Mouse (Mus musculus): ENCODE measurements around the gene Kif26b. TPM values are rescaled to one million over a fixed set of nuclear protein-coding genes. Genes with fewer than 3 reads are reported as not detected.

Kif26b gene
- polyA plus RNA-seq, 1 experiment: not detected

- WGBS: 78% methylated on average over 3 of the region's 3 CpGs
- H3K4me1 ChIP-seq (ENCODE audit: control insufficient read depth, insufficient read depth, low read length): no peaks in the 10 kb centered on the region
- TF ChIP-seq POLR2A (IDR thresholded peaks at IDR 0.05; ENCODE audit: borderline replicate concordance, control insufficient read depth, low read depth, low read length) (no peak), CTCF (IDR thresholded peaks at IDR 0.05; ENCODE audit: control insufficient read depth, insufficient read depth, low read length) (no peak)
- no peak overlapping the region for H3K4me3 ChIP-seq (replicated peaks; ENCODE audit: control insufficient read depth, low read depth, low read length)
- H3K27ac ChIP-seq (ENCODE audit: control insufficient read depth, insufficient read depth, low read depth, low read length, poor library complexity): no peak overlapping the region
These were observed 365.1 kb downstream of the Kif26b start for GRCm38 (mm10) chr1:178894081-178894401.

- Histone ChIP-seq H3K27ac (ENCODE audit: control insufficient read depth, insufficient read depth, low read depth, low read length, poor library complexity) (no peak overlapping the region), H3K4me3 (replicated peaks; ENCODE audit: control insufficient read depth, low read depth, low read length) (no peak overlapping the region), H3K4me1 (ENCODE audit: control insufficient read depth, insufficient read depth, low read length) (no peaks in the 10 kb centered on the region)
- TF ChIP-seq CTCF (IDR thresholded peaks at IDR 0.05; ENCODE audit: control insufficient read depth, insufficient read depth, low read length): no peak
- TF ChIP-seq POLR2A (IDR thresholded peaks at IDR 0.05; ENCODE audit: borderline replicate concordance, control insufficient read depth, low read depth, low read length): no peak
- 92% methylated on average over 4 of the region's 4 CpGs for WGBS
These were observed 366.7 kb downstream of the Kif26b start for GRCm38 (mm10) chr1:178895674-178896073.

- H3K4me1 ChIP-seq (ENCODE audit: control insufficient read depth, insufficient read depth, low read length): no peaks in the 10 kb centered on the region
- no peak overlapping the region for H3K4me3 ChIP-seq (replicated peaks; ENCODE audit: control insufficient read depth, low read depth, low read length)
- H3K27ac ChIP-seq (ENCODE audit: control insufficient read depth, insufficient read depth, low read depth, low read length, poor library complexity): no peak overlapping the region
- no peak for TF ChIP-seq CTCF (IDR thresholded peaks at IDR 0.05; ENCODE audit: control insufficient read depth, insufficient read depth, low read length)
- no peak for TF ChIP-seq POLR2A (IDR thresholded peaks at IDR 0.05; ENCODE audit: borderline replicate concordance, control insufficient read depth, low read depth, low read length)
- WGBS: 41% methylated on average over 14 of the region's 14 CpGs
These were observed 382.0 kb downstream of the Kif26b start for GRCm38 (mm10) chr1:178910951-178911350.

- 38% methylated on average over 6 of the region's 6 CpGs for WGBS
- Histone ChIP-seq H3K4me1 (ENCODE audit: control insufficient read depth, insufficient read depth, low read length) (no peaks in the 10 kb centered on the region), H3K4me3 (replicated peaks; ENCODE audit: control insufficient read depth, low read depth, low read length) (no peak overlapping the region), H3K27ac (ENCODE audit: control insufficient read depth, insufficient read depth, low read depth, low read length, poor library complexity) (no peak overlapping the region)
- no peak for TF ChIP-seq POLR2A (IDR thresholded peaks at IDR 0.05; ENCODE audit: borderline replicate concordance, control insufficient read depth, low read depth, low read length)
- no peak for TF ChIP-seq CTCF (IDR thresholded peaks at IDR 0.05; ENCODE audit: control insufficient read depth, insufficient read depth, low read length)
These were observed 384.2 kb downstream of the Kif26b start for GRCm38 (mm10) chr1:178912936-178913716.

GRCm38 (mm10) chr1:178915056-178915455 is 386.1 kb downstream of the Kif26b start:
- Histone ChIP-seq H3K27ac (ENCODE audit: control insufficient read depth, insufficient read depth, low read depth, low read length, poor library complexity) (no peak overlapping the region), H3K4me1 (ENCODE audit: control insufficient read depth, insufficient read depth, low read length) (no peaks in the 10 kb centered on the region), H3K4me3 (replicated peaks; ENCODE audit: control insufficient read depth, low read depth, low read length) (no peak overlapping the region)
- 86% methylated on average over 12 of the region's 12 CpGs for WGBS
- no peak for TF ChIP-seq CTCF (IDR thresholded peaks at IDR 0.05; ENCODE audit: control insufficient read depth, insufficient read depth, low read length)
- TF ChIP-seq POLR2A (IDR thresholded peaks at IDR 0.05; ENCODE audit: borderline replicate concordance, control insufficient read depth, low read depth, low read length): no peak

- Histone ChIP-seq H3K27ac (ENCODE audit: control insufficient read depth, insufficient read depth, low read depth, low read length, poor library complexity) (no peak overlapping the region), H3K4me1 (ENCODE audit: control insufficient read depth, insufficient read depth, low read length) (no peaks in the 10 kb centered on the region), H3K4me3 (replicated peaks; ENCODE audit: control insufficient read depth, low read depth, low read length) (no peak overlapping the region)
- WGBS: 80% methylated on average over 31 of the region's 31 CpGs
- TF ChIP-seq POLR2A (IDR thresholded peaks at IDR 0.05; ENCODE audit: borderline replicate concordance, control insufficient read depth, low read depth, low read length) (no peak), CTCF (IDR thresholded peaks at IDR 0.05; ENCODE audit: control insufficient read depth, insufficient read depth, low read length) (no peak)
These were observed 388.4 kb downstream of the Kif26b start for GRCm38 (mm10) chr1:178917194-178917902.

GRCm38 (mm10) chr1:178924492-178925183 is 395.7 kb downstream of the Kif26b start:
- Histone ChIP-seq H3K4me1 (ENCODE audit: control insufficient read depth, insufficient read depth, low read length) (no peaks in the 10 kb centered on the region), H3K4me3 (replicated peaks; ENCODE audit: control insufficient read depth, low read depth, low read length) (no peak overlapping the region), H3K27ac (ENCODE audit: control insufficient read depth, insufficient read depth, low read depth, low read length, poor library complexity) (no peak overlapping the region)
- TF ChIP-seq POLR2A (IDR thresholded peaks at IDR 0.05; ENCODE audit: borderline replicate concordance, control insufficient read depth, low read depth, low read length): no peak
- TF ChIP-seq CTCF (IDR thresholded peaks at IDR 0.05; ENCODE audit: control insufficient read depth, insufficient read depth, low read length): no peak
- WGBS: 25% methylated on average over 8 of the region's 8 CpGs

GRCm38 (mm10) chr1:178929531-178929930 is 400.6 kb downstream of the Kif26b start:
- Histone ChIP-seq H3K27ac (ENCODE audit: control insufficient read depth, insufficient read depth, low read depth, low read length, poor library complexity) (no peak overlapping the region), H3K4me3 (replicated peaks; ENCODE audit: control insufficient read depth, low read depth, low read length) (no peak overlapping the region), H3K4me1 (ENCODE audit: control insufficient read depth, insufficient read depth, low read length) (no peaks in the 10 kb centered on the region)
- TF ChIP-seq POLR2A (IDR thresholded peaks at IDR 0.05; ENCODE audit: borderline replicate concordance, control insufficient read depth, low read depth, low read length): no peak
- TF ChIP-seq CTCF (IDR thresholded peaks at IDR 0.05; ENCODE audit: control insufficient read depth, insufficient read depth, low read length): no peak
- WGBS: 64% methylated on average over 4 of the region's 4 CpGs
